Mouse (Mus musculus) naive thymus-derived CD4-positive, alpha-beta T cell, adult 5 months (primary cell): ENCODE measurements around the gene A4gnt. TPM values are rescaled to one million over a fixed set of nuclear protein-coding genes. Genes with fewer than 3 reads are reported as not detected.

Experiments used
- polyA plus RNA-seq: library from polyadenylated mRNA; unstranded; fragments of 100-300 nt; shearing (Covaris generic); gene quantifications from one replicate; pipeline ENCODE4 v1.2.1, GENCODE M21; 2017

A4gnt gene
- polyA plus RNA-seq = not detected

GRCm38 (mm10) chr9:99612202-99612601, at the start of gene A4gnt:
Gene A4gnt (plus strand): TSS chr9:99612502.

GRCm38 (mm10) chr9:99568347-99569070, 43.8 kb upstream of the A4gnt start, which contains the start of gene Armc8:
Gene Armc8 (minus strand): TSS chr9:99568899.

GRCm38 (mm10) chr9:99575677-99576480, 36.4 kb upstream of the A4gnt start, which contains the start of gene Dbr1:
Gene Dbr1 (plus strand): TSS chr9:99575799.

GRCm38 (mm10) chr9:99629281-99630011, 17.1 kb downstream of the A4gnt start, which contains the start of gene Dzip1l:
Gene Dzip1l (plus strand): TSS chr9:99629496.

Other genes starting within 250 kb of the A4gnt start
- not detected for gene Mras, start 175.1 kb upstream of the A4gnt start, polyA plus RNA-seq
- not detected for gene Nme9, start 161.0 kb upstream of the A4gnt start, polyA plus RNA-seq
- 40.0 TPM for gene Armc8, start 43.6 kb upstream of the A4gnt start, polyA plus RNA-seq
- 59.5 TPM for gene Dbr1, start 36.7 kb upstream of the A4gnt start, polyA plus RNA-seq
- not detected for gene Dzip1l, start 17.0 kb downstream of the A4gnt start, polyA plus RNA-seq
- not detected for gene Cldn18, start 104.8 kb downstream of the A4gnt start, polyA plus RNA-seq